Mouse (Mus musculus): ENCODE measurements around the gene Gm21870.
"Not testable (repeated sequence)": the region's sequence is repeated elsewhere in the genome, so short reads cannot be mapped to it uniquely, and the experiment has no call there.

Gene Gm21870

DNA sequence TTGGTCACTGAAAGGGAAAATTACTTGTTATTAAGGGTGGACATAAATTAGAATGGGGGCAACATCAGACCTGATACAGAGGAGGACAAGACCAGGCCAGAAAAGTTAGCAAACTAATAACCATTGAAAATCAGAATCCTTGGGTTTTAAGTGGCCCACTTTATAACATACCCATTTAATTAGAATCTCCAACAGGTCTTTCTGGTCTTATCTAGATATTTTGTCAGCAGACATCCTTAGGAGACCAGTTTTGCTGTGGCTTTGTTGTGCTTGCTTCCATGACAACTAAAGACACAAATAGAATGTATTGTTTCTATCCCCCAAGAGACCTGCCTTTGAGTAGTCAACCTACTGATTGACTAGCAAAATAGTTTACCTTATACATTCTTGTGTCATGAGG is at the start of gene Gm21870:
Gm21870 (minus strand) TSS at position 101 of the 400 bp plus-strand sequence.
- not testable (repeated sequence) for DNase-seq (ENCODE audit: low read depth, low spot score); H3K36me3 ChIP-seq (ENCODE audit: control insufficient read depth, insufficient read depth, low read length, poor library complexity, severe bottlenecking); H3K27me3 ChIP-seq (ENCODE audit: control insufficient read depth, insufficient read depth, low read length, poor library complexity, severe bottlenecking)

DNA sequence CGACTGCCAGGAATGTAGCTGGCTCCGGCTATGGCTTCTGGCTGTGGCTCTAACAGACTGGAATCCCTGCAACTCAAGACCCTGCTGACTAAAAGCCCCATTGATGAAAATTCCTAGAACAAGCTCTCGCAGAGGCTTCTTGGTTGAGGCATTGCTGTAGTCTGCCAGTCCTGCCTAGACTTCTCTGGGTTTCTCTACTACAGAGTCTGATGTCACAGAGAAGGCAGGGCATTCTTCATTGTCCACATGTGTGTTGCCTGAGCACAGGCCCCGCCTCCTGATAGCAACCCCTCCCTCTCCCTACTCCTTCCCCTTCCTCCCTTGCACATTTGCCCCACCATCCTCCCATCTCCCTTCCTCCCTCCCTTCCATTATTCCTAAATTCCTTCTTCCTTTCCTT is 30.2 kb downstream of the Gm21870 start, which contains the start of gene Btbd35f6:
Btbd35f6 (minus strand) TSS at position 101 of the 400 bp plus-strand sequence.
- H3K27me3 ChIP-seq (ENCODE audit: control insufficient read depth, insufficient read depth, low read length, poor library complexity, severe bottlenecking); H3K36me3 ChIP-seq (ENCODE audit: control insufficient read depth, insufficient read depth, low read length, poor library complexity, severe bottlenecking): not testable (repeated sequence)

More for the DNA sequence above, 30.2 kb downstream of the Gm21870 start, which contains the start of gene Btbd35f6:
- not testable (repeated sequence) for DNase-seq (ENCODE audit: low read depth, low spot score)

Data from splenic B cell, adult 2 months (primary cell).